Mouse (Mus musculus) thymus, postnatal 36 days (tissue): ENCODE measurements around the gene Gm815.
A peak's percentile ranks its signal among the peaks of the same experiment; 100 is the strongest.

Experiments
- DNase-seq, 2 experiments: peaks; one replicate each; pipeline ENCODE4 v3.0.0; 2022; ENCODE audit warnings: mixed read lengths in 2 of 2

Gene Gm815

DNA sequence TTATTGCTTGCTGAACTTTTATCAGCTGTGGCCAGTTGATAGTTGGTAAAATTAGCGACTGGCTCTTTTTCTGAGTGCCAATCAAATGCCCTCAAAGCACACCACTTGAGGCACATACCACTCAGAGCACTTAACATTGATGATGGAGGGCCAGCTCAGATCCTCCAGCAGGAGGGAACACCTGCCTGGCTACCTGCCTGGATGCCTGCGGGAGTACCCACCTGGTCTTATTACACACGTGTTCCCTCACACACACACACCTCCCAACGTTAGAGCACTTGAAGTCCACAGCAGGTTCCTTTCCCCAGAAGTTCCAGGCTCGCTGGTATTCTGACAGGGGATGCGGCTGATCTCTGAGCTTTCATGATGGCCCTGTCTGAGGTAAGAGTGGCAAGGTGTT, at the start of gene Gm815:
Gene Gm815 (plus strand): TSS at position 266 of the 400 bp plus-strand sequence.
- no peak for DNase-seq

DNA sequence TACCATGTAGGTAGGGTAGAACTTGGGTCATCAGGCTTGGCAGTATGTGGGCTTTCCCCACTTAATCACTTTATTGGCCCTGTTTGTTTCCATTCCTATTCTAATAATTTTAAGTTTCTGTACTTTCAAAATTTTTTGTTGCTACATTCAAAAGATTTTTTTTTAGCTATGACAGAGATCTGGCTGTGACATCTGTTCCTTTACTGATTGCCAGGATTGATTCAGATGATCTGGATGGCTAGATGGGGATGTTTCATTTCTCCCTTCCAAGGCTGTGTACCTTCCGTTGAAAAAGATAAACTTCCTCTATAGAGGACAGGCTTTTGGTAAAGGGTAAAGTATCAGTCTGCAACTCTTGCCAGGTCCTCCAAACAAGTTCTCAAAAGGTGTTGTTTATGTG, 48.1 kb upstream of the Gm815 start:
- no peak for DNase-seq

DNA sequence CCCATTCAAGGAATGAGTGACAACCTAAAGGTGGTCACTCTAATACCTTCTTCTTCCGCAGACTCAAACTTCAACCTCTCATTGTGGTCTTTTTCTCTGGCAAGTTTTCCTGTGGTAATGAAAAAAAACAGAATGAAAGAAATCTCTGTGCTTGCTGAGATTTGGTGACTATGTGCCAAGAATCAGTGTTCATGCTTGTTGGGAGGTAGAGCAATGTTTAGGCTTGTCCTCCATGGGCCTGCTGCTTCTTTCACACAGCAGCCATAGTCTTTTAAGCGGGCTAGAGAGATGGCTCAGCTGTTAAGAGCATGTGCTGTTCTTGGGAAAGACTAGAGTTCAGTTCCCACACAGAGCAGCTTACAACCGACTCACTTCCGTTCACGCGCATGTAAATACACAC, 41.8 kb upstream of the Gm815 start:
- DNase-seq = no peak

DNA sequence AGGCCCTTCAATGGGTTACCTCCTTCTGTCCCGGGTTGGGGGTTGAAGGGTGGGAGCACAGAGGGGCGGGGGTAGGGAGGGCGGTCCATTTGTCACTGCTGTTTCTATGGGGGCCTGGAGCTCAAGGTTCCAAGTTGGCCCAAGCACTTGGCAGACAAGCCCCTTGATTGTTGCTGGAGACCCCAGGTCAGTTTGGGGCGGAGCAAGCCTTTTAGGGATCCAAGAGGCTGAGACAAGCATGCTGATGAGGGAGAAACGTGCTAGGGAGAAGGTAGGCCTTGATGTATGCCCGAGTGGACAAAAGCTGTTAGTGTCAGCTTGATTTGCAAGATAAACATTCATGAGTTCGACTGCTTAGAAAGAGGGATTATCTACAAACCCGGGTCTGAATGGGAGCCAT, 40.9 kb upstream of the Gm815 start:
- DNase-seq = peak in 1 of 2 experiments; percentile 9

DNA sequence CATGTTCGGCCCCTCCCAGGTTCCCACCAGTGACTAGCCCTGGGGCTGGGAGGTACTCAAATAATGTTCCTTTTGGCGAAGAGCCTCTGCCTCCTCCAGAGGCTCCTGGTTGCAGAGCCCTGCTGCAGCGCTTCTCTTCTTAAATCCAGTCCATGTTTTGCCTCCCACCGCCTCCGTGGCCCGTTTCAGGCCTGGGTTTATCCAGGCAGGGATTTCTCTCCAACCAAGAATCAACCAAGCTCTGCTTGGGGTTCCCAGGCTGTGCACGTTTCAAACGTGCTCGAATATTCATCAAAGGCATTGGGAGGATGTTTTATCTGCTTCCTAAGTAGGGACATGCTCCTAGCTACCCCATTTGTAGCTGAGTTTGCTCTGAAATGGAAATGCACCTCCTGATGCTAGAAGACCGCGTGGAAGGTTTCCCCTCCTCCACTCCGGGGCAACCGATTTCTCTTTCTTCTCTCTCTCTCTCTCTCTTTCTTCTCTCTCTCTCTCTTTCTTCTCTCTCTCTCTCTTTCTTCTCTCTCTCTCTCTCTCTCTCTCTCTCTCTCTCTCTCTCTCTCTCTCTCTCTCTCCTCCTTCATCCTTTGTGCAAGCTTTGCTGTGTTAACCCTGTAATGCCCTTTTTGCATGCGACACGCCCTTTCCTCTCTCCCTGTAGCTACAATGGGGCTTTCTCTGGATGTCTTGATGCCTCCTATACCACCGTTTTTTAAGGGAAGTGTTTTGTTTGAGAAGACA, 40.2 kb upstream of the Gm815 start:
- DNase-seq = peak; percentile 80

DNA sequence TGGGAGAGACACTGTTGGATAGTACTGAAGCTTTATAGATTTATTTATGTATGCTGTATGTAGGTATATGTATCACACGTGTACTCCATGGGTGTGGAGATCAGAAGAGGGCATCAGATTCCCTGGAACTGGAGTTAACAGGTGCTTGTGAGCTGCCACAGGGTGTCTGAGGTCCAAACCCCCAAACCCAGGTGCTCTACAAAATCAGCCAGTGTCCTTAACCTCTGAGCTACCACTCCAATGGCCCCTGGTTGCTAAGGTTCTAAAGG, 39.7 kb upstream of the Gm815 start:
- no peak for DNase-seq

DNA sequence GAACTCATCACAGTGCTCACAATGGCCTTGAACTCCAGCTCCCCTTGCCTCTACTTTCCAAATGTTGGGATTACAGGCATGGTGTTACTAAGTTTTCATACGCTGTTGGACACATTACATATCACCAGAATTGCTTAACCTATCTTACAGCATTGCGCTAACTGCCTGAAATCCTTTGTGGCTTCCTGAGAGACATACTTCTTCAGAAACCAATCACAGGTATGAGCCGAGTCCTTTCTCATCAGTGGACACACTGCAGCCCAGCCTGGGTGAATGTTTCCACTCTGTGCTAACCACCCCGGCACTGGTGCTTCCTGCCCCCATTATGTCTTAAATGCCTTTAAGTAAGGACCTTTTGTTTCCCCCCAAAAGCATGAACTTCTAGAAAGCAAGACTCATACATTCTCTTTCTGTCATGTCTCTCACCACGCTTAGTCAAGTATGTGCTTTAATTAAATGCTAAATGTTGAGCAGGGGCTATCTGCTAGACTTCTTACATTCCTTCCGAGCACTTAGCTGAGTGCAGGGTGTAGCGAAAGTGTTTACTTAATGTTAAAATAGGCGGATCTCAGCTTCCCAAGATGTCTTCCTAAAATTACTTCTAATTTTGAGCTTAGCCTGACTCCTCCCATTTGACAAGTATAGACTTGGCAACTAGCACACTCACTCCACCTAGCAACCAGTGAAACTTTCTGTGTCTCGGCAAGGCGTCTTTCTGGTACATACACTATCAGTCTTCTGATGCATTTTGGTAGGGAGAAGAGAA, 34.5 kb upstream of the Gm815 start:
- no peak for DNase-seq

DNA sequence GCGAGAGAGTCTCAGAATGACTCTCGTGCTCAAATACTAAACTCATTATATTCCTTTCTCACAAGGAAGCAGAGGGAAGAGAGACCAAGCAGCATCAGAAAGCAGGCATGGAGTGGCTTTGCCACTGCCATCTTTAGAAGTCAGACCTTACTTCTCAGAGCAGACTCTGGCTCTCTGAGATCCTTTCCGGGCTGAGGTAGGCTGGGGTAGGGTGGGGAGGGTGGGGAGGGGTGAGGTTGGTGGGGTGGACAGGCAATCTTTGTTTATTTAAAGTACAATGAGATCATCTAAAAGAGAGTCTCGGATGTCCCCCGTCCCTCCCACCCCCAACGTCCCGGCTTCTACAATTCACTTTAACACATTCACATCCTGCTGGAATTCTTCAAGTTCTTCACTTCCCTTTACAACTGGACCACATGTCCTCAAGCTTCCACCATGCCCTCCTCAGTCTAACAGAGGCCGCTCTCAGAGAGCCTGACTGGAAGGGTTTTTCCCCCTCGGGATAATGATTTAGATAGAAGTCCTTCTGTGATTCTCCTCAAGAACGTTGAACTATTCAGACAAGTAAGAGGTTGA, 33.3 kb upstream of the Gm815 start:
- no peak for DNase-seq

DNA sequence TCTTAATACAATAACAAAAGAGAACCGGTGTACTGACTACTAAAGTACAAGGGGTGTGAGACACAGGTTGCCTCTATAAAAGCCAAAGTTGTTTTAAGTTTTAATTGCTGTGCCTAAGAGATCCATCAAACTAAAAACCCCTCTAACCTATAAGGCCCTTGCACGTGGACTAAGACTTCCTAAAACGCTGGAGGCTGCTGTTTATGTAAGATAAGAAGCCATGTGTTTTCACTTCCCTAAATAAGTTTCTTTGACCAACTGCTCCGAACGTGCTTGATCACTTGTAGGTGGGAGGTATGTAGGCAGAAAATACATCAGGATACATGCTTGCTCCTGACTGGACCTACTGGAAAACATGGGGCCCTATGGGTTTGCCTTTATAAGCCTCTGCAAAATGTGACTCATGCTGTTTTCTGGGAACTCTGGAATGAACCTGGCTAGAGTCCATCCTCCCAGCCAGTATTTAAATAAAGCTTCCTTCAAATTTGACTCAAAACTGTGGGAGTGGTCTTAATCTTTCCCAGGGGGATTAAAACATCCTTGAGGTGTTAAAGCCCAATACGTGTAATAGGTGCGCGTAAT, 31.9 kb upstream of the Gm815 start:
- no peak for DNase-seq

DNA sequence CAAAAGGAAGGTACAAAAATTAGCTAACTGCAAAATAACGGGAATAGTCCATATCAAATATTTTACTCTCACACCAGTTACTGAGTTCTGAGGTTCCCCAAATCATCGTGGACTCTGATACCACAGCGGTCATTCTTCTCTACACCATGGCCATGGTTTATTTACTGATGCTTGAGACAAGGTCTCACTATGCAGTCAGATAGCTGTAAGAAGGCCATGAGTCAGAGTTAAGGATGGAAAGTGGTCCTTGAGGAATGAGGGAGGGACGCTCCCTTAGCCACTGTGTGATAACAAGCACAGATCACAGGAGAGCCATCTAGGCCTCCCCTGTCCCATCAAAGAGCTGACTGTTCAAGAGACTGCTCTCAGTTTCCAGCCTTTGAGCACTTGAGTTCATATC, 31.0 kb upstream of the Gm815 start:
- no peak for DNase-seq

DNA sequence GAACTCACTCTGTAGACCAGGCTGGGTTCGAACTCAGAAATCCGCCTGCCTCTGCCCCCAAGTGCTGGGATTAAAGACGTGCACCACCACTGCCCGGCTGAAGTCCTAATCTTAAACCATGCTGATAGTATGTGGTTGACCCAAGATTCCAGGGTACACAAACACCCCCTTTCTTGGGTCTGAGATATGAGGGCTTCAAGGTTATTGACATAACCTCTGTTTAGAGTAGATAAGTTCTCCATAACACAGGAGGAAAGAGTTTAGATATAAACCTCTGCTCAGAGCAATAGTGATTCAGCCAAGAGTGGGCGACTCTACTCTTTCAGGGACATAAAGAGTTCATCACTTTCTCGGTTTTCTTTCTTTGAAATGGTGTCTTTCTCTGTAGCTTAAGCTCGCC, 30.5 kb upstream of the Gm815 start:
- no peak for DNase-seq

DNA sequence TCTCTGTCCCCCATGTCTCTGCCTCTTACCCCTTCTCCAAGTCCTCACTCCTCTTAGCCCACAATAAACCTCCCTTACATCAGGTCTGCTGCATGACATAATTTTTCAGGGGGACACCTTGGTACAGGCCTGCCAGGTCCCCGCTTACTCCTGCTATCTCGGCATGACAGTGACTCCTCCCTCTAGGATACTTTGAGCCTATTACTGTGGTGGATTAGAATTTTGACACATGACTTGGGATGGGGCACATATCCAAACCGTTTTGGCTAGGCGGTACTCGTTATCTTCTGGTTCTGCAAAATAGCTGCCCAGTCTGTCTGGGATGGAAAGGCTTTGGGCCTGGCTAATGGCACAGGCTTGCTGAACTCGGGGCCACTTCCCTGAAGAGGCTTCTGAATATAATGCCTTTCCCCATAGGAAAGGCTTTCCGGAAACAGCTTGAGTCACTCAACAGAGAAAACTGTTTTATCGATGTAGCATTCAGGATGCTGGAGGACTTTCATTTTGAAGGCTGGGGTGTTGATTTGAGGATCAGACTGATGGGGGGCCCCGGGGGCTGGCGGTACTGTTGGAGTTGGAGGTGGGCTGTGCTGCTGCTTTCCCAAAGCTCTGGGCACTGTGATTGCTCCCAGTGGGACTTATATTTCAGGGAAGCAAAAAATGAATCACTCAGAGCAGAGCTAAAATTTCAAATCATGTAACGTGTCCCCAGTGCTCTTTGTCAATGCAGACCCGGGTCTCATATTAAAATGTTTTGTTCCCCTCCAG, 27.1 kb upstream of the Gm815 start:
- DNase-seq = no peak

DNA sequence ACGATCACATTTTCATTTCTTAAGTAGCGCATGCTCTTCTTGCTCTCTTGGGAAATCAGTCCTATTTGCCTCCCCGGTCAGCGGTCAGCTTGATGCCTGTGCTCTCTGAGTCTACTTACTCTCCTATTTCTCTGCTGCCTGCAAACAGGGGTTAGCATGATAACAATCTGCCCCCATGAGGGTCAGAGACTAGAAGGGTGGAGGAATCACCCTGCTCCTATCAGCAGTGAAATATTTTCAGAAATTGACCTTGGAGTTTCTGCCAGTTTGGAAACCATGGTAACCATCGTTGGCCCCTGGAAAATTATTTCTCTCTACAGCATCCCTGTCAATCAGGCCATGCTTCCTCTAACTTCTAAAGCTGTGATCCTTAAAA, 26.5 kb upstream of the Gm815 start:
- no peak for DNase-seq

DNA sequence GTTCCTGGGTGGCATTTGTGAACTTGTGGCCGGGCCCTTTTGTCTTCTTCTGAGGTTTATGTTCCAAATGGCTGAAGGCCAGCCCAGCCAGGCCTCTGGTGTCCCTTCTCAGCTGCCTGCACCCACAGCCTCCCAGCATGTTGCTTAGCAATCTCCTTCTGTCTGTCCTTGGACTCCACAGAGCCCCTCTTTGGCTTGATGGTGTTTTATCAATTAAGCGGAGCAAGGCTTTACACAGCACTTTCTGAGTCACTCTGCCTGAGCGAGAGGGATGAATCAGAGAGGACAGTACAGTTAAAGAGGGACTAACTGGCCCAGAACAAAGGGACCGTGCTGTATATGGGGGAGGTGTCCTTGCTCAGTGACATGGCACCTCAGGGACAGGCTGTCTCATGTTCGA, 22.0 kb upstream of the Gm815 start:
- DNase-seq = no peak

DNA sequence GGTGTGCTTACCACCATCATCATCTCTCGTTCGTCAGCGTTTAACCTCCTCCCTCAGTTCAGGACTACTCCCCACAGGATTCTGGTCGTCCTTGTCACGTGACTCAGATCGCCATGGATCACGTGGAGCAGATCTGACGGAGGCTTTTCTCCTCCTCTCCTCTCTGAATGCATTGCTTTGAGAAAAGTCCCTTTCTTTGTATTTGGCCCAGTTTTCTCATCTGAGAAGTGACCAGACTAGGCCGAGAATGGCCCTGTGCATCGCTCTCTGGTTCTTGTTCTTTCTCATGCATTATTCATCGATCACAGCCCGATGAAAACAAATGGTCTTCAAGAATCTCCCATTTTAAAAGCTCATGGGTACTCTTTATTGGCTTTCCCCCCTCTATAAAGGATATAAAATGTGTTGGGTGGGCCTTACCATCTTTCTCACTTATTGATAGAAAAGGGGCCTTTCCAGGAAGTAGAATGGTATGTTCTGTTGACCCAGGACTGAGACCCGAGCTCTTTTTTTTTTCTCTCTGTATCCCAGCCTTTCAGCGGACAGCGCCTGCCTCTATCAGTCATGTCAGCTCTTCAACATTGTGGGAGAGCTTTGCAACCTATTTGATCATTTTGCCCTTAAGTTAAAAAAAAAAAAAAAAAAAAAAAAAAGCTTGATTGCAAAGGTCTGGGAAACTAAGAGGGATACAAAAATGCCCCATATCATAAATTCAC, 20.5 kb upstream of the Gm815 start:
- DNase-seq = no peak

DNA sequence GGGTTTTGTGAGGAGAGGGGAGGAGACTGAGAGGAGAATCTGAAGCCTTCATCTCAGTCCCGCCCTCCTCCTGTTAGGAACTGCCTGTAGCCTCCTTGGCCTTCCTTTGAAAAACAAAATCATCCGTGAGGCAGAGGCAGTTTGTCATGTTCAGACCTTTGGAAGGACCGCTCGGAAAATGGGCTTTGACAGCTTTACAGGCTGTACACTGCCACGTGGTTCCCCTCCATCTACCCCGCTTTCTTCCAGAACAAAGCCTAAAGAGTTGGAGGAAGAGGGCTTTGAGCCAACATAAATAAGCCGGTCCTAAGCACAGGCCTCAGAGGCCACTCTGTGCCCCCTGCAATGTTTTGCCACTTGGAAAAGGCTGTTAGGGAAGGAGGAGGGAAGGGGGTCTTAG, 19.9 kb upstream of the Gm815 start:
- DNase-seq = no peak

DNA sequence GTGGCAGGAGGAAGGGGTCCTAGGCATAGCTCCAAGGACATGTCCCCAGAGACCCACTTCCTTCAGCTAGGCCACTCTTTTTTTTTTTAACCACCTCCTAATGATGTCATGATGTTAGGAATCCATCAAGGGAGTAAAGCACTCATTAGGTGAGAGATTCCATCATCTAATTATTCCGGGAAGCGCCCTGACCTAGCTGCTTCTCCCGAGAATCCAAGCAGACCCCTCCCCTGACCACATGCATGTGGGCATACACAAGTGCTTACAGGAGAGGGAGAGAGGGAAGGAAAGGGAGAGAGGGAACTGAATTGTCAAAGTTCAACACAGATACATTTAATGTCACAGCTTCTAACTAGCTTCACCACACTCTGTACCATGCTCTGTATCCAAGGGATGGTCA, 16.1 kb upstream of the Gm815 start:
- no peak for DNase-seq

DNA sequence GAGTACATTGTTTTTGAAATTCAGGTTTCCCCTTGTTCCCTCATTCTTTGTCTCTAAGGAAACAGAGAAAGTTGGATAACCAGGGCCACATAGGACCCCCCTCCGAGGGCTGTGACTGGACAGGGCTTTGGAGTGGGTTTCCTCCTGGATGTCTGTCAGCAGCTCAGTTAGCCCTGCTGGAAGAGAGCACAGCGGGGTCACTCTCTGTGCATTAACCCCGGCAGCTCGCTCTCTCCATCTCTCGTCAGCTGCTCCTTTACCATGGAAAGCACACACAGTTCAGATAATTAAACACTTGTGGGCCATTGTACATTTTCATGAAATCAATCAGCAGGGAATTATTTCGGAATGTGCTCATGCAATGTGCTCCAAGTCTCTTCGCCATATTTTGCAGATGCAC, 15.4 kb upstream of the Gm815 start:
- no peak for DNase-seq

DNA sequence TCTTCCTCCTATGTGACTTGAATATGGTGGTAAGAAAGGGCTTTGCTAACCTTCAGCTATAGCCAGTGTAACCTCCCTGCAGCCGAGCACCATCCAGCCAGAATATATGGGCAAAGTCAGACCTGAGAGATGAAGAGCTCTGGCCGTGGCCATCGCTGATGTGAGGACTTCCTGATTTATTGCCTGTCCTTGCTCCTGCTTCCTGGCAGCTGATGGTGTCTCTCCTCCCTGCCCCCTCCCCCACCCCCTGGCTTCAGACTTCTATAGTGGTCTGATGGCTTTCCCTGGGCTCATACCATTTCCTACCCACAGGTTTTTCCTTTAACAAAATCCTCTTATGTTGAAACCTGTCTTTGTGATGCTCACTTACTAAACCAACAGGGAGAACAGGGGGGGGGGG, 14.6 kb upstream of the Gm815 start:
- no peak for DNase-seq

DNA sequence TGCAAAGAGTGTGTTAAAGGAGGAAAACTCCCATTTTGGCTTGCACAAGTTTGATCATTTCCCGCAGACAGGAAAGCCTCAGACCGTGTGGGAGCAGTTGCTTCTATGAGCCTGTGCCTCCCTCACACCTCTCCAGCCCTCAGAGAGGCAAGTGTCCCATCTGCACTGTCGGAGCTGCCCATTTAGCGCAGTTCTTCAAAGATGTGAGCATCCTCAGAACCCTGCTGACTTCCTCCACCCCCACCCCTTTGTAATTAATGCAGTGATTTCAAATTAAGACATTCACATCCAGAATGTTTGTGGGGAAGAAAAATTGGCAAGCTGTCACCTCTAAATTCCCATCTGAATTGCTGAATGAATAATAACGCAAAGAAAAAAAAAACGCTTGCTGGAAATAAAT, 12.8 kb upstream of the Gm815 start:
- no peak for DNase-seq

DNA sequence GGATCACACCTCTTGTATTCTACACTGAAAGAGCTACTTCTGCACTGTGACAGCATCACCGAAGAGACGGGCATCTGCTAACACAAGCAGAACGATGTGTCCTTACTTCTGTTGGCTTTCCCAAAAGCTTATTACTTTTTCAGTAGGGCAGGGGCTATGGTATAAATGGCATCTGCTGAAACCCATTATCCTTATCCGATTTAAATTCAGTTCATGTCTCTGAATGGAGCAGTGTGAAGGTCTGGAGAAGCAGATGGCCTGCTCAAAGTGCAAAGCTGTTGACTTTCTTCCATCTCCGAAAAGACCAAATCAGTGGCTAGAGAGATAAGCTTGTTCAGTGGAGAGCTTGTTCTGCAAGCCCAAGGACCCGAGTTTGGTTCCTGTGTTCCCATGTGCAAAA, 10.1 kb upstream of the Gm815 start:
- no peak for DNase-seq

DNA sequence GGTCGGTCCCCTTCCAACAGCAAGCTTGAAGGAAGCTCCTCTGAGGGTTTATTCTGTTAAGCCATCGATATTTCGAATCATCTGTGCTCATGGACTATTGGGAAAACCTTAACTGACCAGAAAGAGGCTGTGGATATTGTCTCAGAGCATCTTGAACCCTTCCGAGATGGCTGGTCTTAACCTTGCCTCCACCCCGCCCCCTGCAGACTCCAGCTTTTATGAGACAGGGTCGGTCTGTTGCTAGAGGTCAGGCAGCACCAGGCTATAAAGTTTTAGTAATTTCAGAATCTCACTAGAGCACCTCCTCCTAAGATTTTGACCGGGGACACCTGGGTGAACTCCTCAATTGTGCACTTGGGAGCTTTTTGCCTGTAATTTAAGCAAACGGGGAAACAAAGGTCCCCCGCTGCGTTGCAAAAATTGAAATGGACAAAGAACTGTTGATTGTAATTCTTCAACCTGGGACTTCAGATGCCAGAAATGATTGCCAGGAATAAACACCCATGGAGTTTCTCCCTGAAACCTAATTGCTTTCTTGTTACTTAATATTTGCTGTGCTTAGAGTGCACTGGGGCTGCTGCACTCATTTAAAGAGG, 8.4 kb upstream of the Gm815 start:
- no peak for DNase-seq
